8 mouse cellular contexts compared by ENCODE assay signal in the genomic region with DNA sequence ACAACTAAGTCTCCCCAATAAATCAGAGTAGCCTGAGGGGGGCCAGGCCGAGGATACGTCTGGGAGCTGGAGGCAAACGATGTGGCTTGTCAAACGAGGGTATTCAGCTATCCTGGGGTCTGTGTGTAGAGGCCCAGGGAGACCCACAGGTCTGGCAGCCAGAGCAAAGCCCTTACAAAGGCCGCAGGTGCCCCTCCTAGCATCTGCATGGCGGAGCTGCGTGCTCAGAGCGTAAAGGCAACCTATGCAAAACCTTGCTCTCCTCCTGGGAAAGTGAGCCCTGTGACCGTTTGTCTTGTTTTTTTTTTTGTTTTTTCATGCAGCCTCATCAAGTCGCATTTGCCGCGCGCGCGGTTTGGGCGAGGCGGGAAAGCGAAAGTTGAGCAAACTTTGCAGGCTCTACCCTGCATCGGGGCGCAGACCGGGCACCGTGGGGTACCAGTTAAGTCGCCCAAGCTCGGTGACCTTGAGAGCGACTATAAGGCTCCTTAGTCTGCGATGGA. TPM values are rescaled to one million over a fixed set of nuclear protein-coding genes. Genes with fewer than 3 reads are reported as not detected.
DNase-seq lines count a peak whose midpoint lies in the region; ATAC-seq and TF ChIP-seq lines count a peak whose summit lies in the region.

No protein-coding gene starts in this region.

- peak; percentile 54 for DNase-seq in adrenal gland, postnatal 10 days
- no peak for DNase-seq in adrenal gland, adult 8-10 months
- DNase-seq in CH12.LX (ENCODE audit: extremely low read depth) = peak; percentile 70
- no peak for DNase-seq in cerebellum, postnatal 14 days

- H3K9ac ChIP-seq in CH12.LX (ENCODE audit: insufficient read depth, low read depth) = peak overlapping the region; percentile 80
- peak overlapping the region; percentile 97 for H3K9ac ChIP-seq in embryonic facial prominence, embryonic 13.5 days
- peak overlapping the region; percentile 69 for H3K9ac ChIP-seq in stomach, embryonic 15.5 days

- H3K36me3 ChIP-seq in CH12.LX (replicated peaks in 1 of 2; ENCODE audit: control insufficient read depth in 1 of 2, insufficient read depth in 1 of 2, low read length in 1 of 2) = peaks cover 6 to 17% of the 10 kb centered on the region in 2 experiments
- H3K36me3 ChIP-seq in embryonic facial prominence, embryonic 13.5 days = peaks cover 7% of the 10 kb centered on the region
- peaks cover 7% of the 10 kb centered on the region for H3K36me3 ChIP-seq in macrophage (ENCODE audit: inconsistent target)
- H3K36me3 ChIP-seq in stomach, embryonic 15.5 days = peaks cover 6% of the 10 kb centered on the region

- TF ChIP-seq EP300 in CH12.LX (IDR thresholded peaks at IDR 0.05; ENCODE audit: low read length) = no peak

- in situ Hi-C loops in CH12.LX (cut with MboI; ENCODE audit: low pct_ligation_motif_present, low pct_unique_long_range_greater_than_20kb, low sequenced_read_pairs) = no loop called here

- H3K4me3 ChIP-seq in CH12.LX (replicated peaks in 1 of 3; ENCODE audit: low read depth in 2 of 3, low read length in 2 of 3, poor library complexity in 1 of 3) (peak overlapping the region; percentile 69 to 76 (median 73)), macrophage (ENCODE audit: inconsistent target) (peak overlapping the region; percentile 72)
- H3K4me3 ChIP-seq in embryonic facial prominence, embryonic 13.5 days = peak overlapping the region; percentile 82
- peak overlapping the region; percentile 58 for H3K4me3 ChIP-seq in stomach, embryonic 15.5 days (replicated peaks)

- H3K79me2 ChIP-seq in CH12.LX (replicated peaks; ENCODE audit: control insufficient read depth, extremely low read depth, insufficient read depth, poor library complexity, severe bottlenecking) (peaks cover 42% of the 10 kb centered on the region), macrophage (ENCODE audit: inconsistent target) (peaks cover 44% of the 10 kb centered on the region)

- under 1% methylated on average over 26 of the region's 26 CpGs for WGBS in embryonic facial prominence, embryonic 13.5 days
- WGBS in macrophage (ENCODE audit: missing documents) = under 1% methylated on average over 26 of the region's 26 CpGs
- under 1% methylated on average over 26 of the region's 26 CpGs for WGBS in stomach, embryonic 15.5 days

- peak; percentile 9; the same call in 1 of the 2 replicates for TF ChIP-seq POLR2A in CH12.LX (IDR thresholded peaks at IDR 0.05; ENCODE audit: low read depth, low read length)

- ATAC-seq in embryonic facial prominence, embryonic 13.5 days (ENCODE audit: insufficient number of reproducible peaks, insufficient read depth, low FRiP score, low TSS enrichment, low read depth) = peak; percentile 60; the same call in 1 of the 2 replicates
- ATAC-seq in inflammation-experienced regulatory T-cells, adult 6 months = peak; percentile 21
- ATAC-seq in stomach, embryonic 15.5 days (ENCODE audit: insufficient read depth, low FRiP score, low read depth) = no peak

- no peaks in the 10 kb centered on the region for H3K27me3 ChIP-seq in CH12.LX (replicated peaks)
- H3K27me3 ChIP-seq in embryonic facial prominence, embryonic 13.5 days = no peaks in the 10 kb centered on the region
- H3K27me3 ChIP-seq in stomach, embryonic 15.5 days (replicated peaks) = no peaks in the 10 kb centered on the region

- H3K4me1 ChIP-seq in CH12.LX (ENCODE audit: control insufficient read depth in 1 of 2, insufficient read depth in 2 of 2) = peaks cover 0 to 10% of the 10 kb centered on the region in 2 experiments; a peak in 2 of 4 replicates
- peaks cover 26% of the 10 kb centered on the region for H3K4me1 ChIP-seq in embryonic facial prominence, embryonic 13.5 days
- peaks cover 9% of the 10 kb centered on the region for H3K4me1 ChIP-seq in stomach, embryonic 15.5 days

- H3K4me2 ChIP-seq in CH12.LX (ENCODE audit: insufficient read depth, low read depth, poor library complexity, severe bottlenecking) = peak overlapping the region; percentile 84
- H3K4me2 ChIP-seq in embryonic facial prominence, embryonic 13.5 days = peak overlapping the region; percentile 68
- peak overlapping the region; percentile 61 for H3K4me2 ChIP-seq in stomach, embryonic 15.5 days

- no peaks in the 10 kb centered on the region for H3K9me3 ChIP-seq in CH12.LX (replicated peaks; ENCODE audit: low read length)
- no peaks in the 10 kb centered on the region for H3K9me3 ChIP-seq in embryonic facial prominence, embryonic 13.5 days
- no peaks in the 10 kb centered on the region for H3K9me3 ChIP-seq in stomach, embryonic 15.5 days

- H3K27ac ChIP-seq in CH12.LX (ENCODE audit: insufficient read depth, low read depth) (peak overlapping the region; percentile 91), macrophage (peak overlapping the region; percentile 93)
- peak overlapping the region; percentile 99 for H3K27ac ChIP-seq in embryonic facial prominence, embryonic 13.5 days
- H3K27ac ChIP-seq in stomach, embryonic 15.5 days = peak overlapping the region; percentile 97

- TF ChIP-seq CTCF in CH12.LX (conservative IDR thresholded peaks at IDR 0.05 in 1 of 2, IDR thresholded peaks at IDR 0.05 in 1 of 2; ENCODE audit: low read depth in 2 of 2, low read length in 2 of 2) = no peak

- dilution Hi-C loops in CH12.LX (cut with MboI; ENCODE audit: extremely low pct_ligation_motif_present, extremely low pct_unique_long_range_greater_than_20kb, low sequenced_read_pairs) = no loop called here

- no peak for TF ChIP-seq RAD21 in CH12.LX (IDR thresholded peaks at IDR 0.05; ENCODE audit: low read depth, low read length)

TF ChIP-seq in CH12.LX, 34 proteins besides CTCF, POLR2A, EP300 and RAD21 (continues in another document):
- TF ChIP-seq ZNF384 (IDR thresholded peaks at IDR 0.05; ENCODE audit: low read depth, low read length) (peak; percentile 75), E2F4 (IDR thresholded peaks at IDR 0.05; ENCODE audit: insufficient replicate concordance, low read depth, low read length) (peak; percentile 78; the same call in 1 of the 2 replicates), MYC (IDR thresholded peaks at IDR 0.05; ENCODE audit: low read depth, low read length) (0 out of 2 replicates have a peak, but pooled peaks have one; percentile 19), JUND (conservative IDR thresholded peaks at IDR 0.05; ENCODE audit: low read depth, low read length) (no peak), IRF4 (IDR thresholded peaks at IDR 0.05; ENCODE audit: low read depth, low read length) (no peak), CHD1 (IDR thresholded peaks at IDR 0.05; ENCODE audit: low read depth, low read length) (peak; percentile 21; the same call in 1 of the 2 replicates), TBP (conservative IDR thresholded peaks at IDR 0.05; ENCODE audit: low read depth, low read length) (no peak), USF2 (conservative IDR thresholded peaks at IDR 0.05; ENCODE audit: low read depth, low read length) (no peak), BHLHE40 (IDR thresholded peaks at IDR 0.05; ENCODE audit: low read depth, low read length) (no peak)

RNA-seq across cellular contexts. Expression of gene Srsf3, which starts 0.6 kb away (rescaled TPM):
- 100 to 1,000 TPM; 144 to 193 TPM for total RNA-seq in adrenal gland, postnatal 10 days (2021)
- total RNA-seq in adrenal gland, adult 8-10 months (2022) = 100 to 1,000 TPM in 3 of 4 experiments, 10 to 100 TPM in 1; 89.9 to 176 (median 144) TPM
- 171 and 266 TPM in 2 replicates for total RNA-seq in CH12.LX (2012; rRNA removed)
- 380 and 479 TPM in 2 replicates for total RNA-seq in CH12.LX (2014; rRNA removed)
- polyA plus RNA-seq in CH12.LX (2012; ENCODE audit: insufficient read length, low read depth) = 687 and 712 TPM in 2 replicates
- polyA plus RNA-seq in embryonic facial prominence, embryonic 13.5 days (2015; fragmentation: Nextera tagmentation; extraction: Ambion mirVana) = 702 and 727 TPM in 2 replicates
- polyA plus RNA-seq in inflammation-experienced regulatory T-cells, adult 6 months (2017; shearing (Covaris generic)) = 100 to 1,000 TPM; 296 to 519 (median 387) TPM
- 100 to 1,000 TPM; 298 to 475 (median 399) TPM for total RNA-seq in macrophage (2018; cell fraction: chromatin; rRNA removed)
- 10 to 100 TPM; 63.8 to 95.5 (median 73.3) TPM for total RNA-seq in macrophage (2018; cell fraction: cytosol; rRNA removed)
- 100 to 1,000 TPM; 193 to 423 (median 284) TPM for total RNA-seq in macrophage (2018; cell fraction: nucleus; rRNA removed)
- 60.3 to 155 TPM (median 85.0 TPM) in 3 replicates for polyA plus RNA-seq in macrophage (2018)
- polyA plus RNA-seq in stomach, embryonic 15.5 days (2015; fragmentation: Nextera tagmentation; extraction: Ambion mirVana) = 518 and 524 TPM in 2 replicates

RNA-seq across cellular contexts. Expression of gene Stk38, which starts 24.0 kb away (rescaled TPM):
- 10 to 100 TPM; 55.0 to 76.8 TPM for total RNA-seq in adrenal gland, postnatal 10 days (2021)
- 10 to 100 TPM; 57.3 to 84.7 (median 68.7) TPM for total RNA-seq in adrenal gland, adult 8-10 months (2022)
- total RNA-seq in CH12.LX (2012; rRNA removed) = 25.9 and 29.0 TPM in 2 replicates
- total RNA-seq in CH12.LX (2014; rRNA removed) = 56.0 and 56.4 TPM in 2 replicates
- 50.9 and 56.0 TPM in 2 replicates for polyA plus RNA-seq in CH12.LX (2012; ENCODE audit: insufficient read length, low read depth)
- polyA plus RNA-seq in embryonic facial prominence, embryonic 13.5 days (2015; fragmentation: Nextera tagmentation; extraction: Ambion mirVana) = 114 and 129 TPM in 2 replicates
- 100 to 1,000 TPM; 155 to 250 (median 235) TPM for polyA plus RNA-seq in inflammation-experienced regulatory T-cells, adult 6 months (2017; shearing (Covaris generic))
- 100 to 1,000 TPM; 193 to 792 (median 580) TPM for total RNA-seq in macrophage (2018; cell fraction: chromatin; rRNA removed)
- 10 to 100 TPM; 41.5 to 90.6 (median 71.6) TPM for total RNA-seq in macrophage (2018; cell fraction: cytosol; rRNA removed)
- 100 to 1,000 TPM; 124 to 452 (median 250) TPM for total RNA-seq in macrophage (2018; cell fraction: nucleus; rRNA removed)
- 50.4 to 96.1 TPM (median 84.7 TPM) in 3 replicates for polyA plus RNA-seq in macrophage (2018)
- 98.3 and 106 TPM in 2 replicates for polyA plus RNA-seq in stomach, embryonic 15.5 days (2015; fragmentation: Nextera tagmentation; extraction: Ambion mirVana)

RNA-seq across cellular contexts. Expression of gene Cdkn1a, which starts 59.0 kb away (rescaled TPM):
- 100 to 1,000 TPM in 1 of 2 experiments, 10 to 100 TPM in 1; 46.6 to 201 TPM for total RNA-seq in adrenal gland, postnatal 10 days (2021)
- 10 to 100 TPM; 17.3 to 29.4 (median 24.6) TPM for total RNA-seq in adrenal gland, adult 8-10 months (2022)
- 25.3 and 37.5 TPM in 2 replicates for total RNA-seq in CH12.LX (2012; rRNA removed)
- 9.1 and 10.6 TPM in 2 replicates for total RNA-seq in CH12.LX (2014; rRNA removed)
- 55.0 and 59.1 TPM in 2 replicates for polyA plus RNA-seq in CH12.LX (2012; ENCODE audit: insufficient read length, low read depth)
- 66.8 and 78.2 TPM in 2 replicates for polyA plus RNA-seq in embryonic facial prominence, embryonic 13.5 days (2015; fragmentation: Nextera tagmentation; extraction: Ambion mirVana)
- polyA plus RNA-seq in inflammation-experienced regulatory T-cells, adult 6 months (2017; shearing (Covaris generic)) = 10 to 100 TPM in 1 of 3 experiments, 1 to 10 TPM in 2; 1.7 to 57.4 (median 2.5) TPM
- 1,000 to 10,000 TPM in 4 of 26 experiments, 100 to 1,000 TPM in 22; 134 to 1,695 (median 455) TPM for total RNA-seq in macrophage (2018; cell fraction: chromatin; rRNA removed)
- 1,000 to 10,000 TPM in 5 of 26 experiments, 100 to 1,000 TPM in 21; 227 to 1,662 (median 534) TPM for total RNA-seq in macrophage (2018; cell fraction: cytosol; rRNA removed)
- 1,000 to 10,000 TPM in 7 of 26 experiments, 100 to 1,000 TPM in 19; 155 to 1,879 (median 663) TPM for total RNA-seq in macrophage (2018; cell fraction: nucleus; rRNA removed)
- 176 to 305 TPM (median 287 TPM) in 3 replicates for polyA plus RNA-seq in macrophage (2018)
- 89.7 and 102 TPM in 2 replicates for polyA plus RNA-seq in stomach, embryonic 15.5 days (2015; fragmentation: Nextera tagmentation; extraction: Ambion mirVana)

Comparison
In these comparisons a context has a peak if more than half of its experiments do, and no peak if none do; other contexts are left out.
1. DNase-seq: peak in adrenal gland, postnatal 10 days (single experiment) and CH12.LX (single experiment); none in adrenal gland, adult 8-10 months (single experiment) and cerebellum, postnatal 14 days (0 of 2).
2. Peak in every context shown above with its lines, with median percentiles within 50 percentile points of each other: H3K27ac ChIP-seq, H3K4me2 ChIP-seq, H3K4me3 ChIP-seq and H3K9ac ChIP-seq.